Mouse (Mus musculus): ENCODE data around the gene Zic5.
"Not testable (repeated sequence)": the region's sequence is repeated elsewhere in the genome, so short reads cannot be mapped to it uniquely, and the experiment has no call there.

Zic5 gene

DNA sequence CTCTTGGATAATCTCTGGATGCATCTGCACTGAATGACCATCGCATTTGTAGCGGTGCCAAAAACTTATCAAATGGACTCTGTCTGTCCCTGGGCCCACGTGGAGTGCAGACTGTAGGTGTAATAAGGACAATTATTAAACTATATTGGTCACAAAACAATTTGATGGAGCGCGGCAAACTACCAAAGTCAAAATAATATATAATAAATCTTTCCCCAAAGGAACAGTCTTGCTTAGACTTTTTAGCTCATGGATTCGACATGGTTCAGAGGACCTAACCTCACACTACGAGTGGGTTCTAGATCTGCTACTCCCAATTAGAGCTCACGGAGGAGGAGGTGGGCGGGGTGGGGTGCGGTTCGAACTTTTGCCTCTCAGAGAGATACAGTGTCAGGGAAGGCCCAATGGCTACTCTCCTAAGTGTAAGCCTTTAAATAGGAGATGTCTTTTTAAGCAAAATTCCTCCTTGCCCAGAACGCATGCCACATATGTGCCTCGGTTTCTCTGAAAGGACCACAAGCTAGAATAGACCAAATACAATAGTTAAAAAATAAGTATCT is 534 bp upstream of the Zic5 start:
- no peak for DNase-seq (ENCODE audit: extremely low read depth, low read depth, low spot score)

DNA sequence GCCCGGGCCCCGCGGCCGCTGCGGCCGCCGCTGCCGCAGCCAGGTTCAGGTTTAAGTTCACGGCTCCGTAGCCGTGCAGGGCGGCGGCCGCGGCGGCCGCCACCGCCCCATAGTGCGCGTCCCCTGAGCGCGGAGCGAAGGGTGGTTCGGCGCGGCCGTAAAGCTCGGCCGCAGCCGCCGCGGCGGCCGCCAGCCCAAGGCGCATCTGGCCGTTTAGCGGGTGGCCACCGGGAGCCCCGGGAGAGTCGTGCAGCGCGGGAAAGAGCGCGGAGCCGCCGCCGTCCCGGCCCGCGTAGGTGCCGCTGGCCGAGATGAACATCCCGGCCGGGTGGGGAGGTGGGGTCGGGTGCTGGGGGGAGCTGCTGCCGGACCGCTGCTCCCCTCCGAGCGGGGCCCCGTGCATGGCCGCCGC is 1.1 kb downstream of the Zic5 start:
- DNase-seq (ENCODE audit: extremely low read depth, low read depth, low spot score), result no peak

DNA sequence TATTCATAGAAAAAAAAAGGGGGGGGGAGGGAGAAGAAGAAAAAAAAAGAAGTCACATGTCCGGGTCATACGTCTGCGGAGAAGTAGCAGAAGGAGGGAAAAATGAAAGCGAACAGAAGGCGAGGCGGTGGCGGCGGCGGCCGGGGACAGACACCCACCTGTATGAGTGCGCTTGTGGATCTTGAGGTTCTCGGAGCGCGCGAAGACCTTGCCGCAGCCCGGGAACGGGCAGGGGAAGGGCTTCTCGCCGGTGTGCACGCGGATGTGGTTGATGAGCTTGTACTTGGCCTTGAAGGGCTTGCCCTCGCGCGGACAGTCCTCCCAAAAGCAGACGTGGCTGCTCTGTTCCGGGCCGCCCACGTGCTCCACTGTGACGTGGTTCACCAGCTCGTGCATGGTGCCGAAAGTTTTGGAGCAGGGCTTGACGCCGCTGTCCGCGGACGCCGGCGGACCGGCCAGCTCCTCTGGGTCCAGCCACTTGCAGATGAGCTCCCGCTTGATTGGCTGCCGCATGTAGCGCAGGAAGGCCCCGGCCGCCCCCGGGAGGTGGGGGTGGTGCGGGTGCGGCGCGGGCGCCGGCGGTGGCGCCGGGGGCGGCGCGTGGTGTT is 1.6 kb downstream of the Zic5 start:
- not testable (repeated sequence) for DNase-seq (ENCODE audit: extremely low read depth, low read depth, low spot score)

DNA sequence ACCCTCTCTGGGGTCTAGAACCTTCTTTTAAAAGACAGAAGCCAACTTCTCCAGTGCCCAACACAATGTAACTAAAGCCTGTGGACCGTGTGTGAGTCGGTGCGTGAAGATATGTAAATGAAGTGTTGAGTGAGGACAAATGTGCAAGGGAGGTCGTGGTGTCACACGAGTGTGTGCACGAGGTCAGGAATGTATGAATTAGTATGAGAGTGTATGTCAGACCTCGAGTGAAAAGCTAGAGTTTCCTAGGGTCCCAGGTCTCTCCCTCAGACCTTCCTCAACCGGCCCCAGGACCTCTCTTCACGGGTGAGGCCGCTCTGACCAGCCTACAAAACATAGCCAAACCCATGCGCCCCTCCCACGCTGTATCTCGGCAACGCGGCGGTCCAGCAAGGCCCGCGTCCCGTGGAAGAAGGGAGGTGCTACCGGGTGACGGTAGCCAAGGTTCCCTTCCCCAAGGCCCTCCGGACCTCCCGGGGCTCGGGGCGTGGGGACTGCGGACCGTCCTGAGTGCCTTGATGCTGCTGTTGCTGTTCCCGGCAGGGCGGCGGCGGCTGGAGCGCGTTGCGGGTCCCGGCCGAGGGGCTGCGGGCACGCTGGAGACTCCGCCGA is 2.3 kb downstream of the Zic5 start:
- no peak for DNase-seq (ENCODE audit: extremely low read depth, low read depth, low spot score)

DNA sequence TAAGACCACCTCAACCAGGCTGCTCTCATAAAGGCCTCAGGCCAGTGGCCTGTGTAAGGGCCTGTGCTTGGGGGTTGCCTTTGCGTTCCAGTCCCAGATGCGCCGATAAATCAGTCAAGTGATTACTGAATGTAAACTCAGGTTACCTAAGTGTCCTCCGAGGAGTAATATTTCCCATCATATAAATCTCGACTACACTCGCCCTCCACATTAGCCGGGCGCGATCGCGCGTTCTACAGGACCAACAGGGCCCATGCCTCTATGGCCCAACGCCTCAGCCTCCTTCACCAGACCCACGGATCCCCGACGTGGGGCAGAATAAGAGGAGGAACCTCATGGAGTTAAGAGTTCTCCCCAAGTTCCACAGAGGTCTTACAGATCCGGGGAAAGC is 2.8 kb downstream of the Zic5 start:
- no peak for DNase-seq (ENCODE audit: extremely low read depth, low read depth, low spot score)

DNA sequence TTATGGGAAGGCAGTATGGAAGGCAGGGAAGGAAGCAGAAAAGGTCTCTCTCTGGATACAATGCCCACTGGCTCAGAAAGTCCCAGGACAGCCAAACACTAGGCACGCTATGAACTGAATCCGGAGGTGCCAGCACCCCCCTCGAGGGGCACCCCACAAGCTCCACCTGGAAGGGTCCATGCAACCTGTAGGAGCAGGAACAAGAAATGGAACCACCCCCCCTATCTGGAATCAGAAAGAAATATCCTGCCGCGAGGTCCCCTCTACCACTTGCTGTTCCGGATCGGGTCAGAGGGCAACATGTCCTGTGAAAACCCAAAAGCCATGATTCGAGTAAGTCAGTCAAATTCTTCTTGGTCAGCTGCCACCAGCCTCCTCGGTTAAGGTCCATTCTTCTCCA is 3.5 kb downstream of the Zic5 start:
- no peak for DNase-seq (ENCODE audit: extremely low read depth, low read depth, low spot score)

DNA sequence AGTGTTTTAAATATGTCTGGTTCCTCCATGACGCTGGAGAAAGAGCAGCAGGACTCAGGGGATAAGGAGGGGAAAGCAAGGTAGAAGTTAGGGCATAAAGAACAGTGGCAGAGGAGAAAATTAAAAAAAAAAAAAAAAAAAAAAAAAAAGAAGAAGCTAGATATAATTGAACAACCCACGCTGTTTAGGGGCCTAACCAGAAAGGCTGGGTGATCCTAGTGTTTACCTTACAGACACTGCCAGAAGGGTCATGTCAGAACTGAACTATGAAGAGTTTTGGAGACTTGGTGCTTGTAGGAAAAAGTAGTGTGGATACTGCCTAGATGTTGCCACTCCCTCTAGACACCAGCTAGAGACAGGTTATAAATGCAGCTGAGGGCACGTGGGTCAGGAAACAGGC is 4.0 kb downstream of the Zic5 start:
- no peak for DNase-seq (ENCODE audit: extremely low read depth, low read depth, low spot score)

DNA sequence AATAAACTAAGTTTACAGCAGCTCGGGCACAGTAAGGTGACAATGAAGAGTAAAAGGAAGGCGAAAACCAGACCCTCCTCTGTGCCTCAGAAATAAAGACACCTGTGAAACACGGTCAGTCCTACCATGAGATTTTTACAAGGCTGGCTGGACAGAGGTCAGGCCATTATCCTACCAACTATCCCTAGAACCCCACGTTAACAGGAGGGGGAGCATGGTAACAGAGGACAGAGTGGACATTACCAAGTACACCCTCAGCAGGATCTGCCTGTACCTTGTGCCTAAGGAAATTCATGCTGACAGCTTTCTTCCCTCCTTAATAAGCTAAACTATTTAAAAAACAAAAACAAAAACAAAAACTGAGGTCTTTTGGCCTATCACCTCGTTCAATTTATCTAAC is 5.3 kb downstream of the Zic5 start:
- no peak for DNase-seq (ENCODE audit: extremely low read depth, low read depth, low spot score)

DNA sequence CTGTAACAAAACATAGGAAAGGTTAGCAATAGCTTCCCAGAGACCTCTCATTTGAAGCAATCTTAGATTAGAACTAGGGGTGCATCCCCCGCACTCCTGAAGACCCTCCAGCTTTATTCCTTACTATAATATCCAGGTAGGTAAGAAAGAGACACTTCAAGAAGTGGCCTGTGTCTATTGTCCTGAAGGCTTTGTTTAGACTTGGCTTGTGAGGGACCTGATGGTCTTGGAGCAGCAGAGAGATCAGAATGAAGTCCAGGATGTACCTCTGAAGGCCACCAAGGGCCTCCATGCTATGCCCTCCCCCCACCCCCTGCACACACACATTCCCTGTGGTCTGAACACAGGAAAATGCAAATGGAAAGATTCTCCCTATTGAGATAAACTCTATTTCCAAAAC is 5.7 kb downstream of the Zic5 start:
- DNase-seq (ENCODE audit: extremely low read depth, low read depth, low spot score), result no peak

DNA sequence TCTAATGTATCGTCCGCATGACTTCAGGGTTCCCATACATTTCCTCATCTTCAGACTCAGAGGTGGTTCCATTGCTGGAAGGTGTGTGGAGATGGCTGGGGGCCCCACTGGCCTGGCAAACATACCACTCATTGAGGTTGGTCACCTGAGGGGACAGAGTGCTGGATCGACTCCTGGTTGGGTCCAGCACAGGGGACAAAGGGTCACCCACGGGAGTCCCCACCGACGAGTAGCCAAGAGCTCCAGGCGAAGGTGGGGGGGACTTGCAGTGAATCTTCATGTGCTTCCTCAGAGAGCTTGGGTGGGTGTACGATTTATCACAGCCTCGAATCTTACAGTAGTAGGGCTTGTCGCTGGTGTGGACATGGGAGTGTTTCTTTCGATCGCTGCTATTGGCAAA is 6.1 kb downstream of the Zic5 start:
- DNase-seq (ENCODE audit: extremely low read depth, low read depth, low spot score), result not testable (repeated sequence)

DNA sequence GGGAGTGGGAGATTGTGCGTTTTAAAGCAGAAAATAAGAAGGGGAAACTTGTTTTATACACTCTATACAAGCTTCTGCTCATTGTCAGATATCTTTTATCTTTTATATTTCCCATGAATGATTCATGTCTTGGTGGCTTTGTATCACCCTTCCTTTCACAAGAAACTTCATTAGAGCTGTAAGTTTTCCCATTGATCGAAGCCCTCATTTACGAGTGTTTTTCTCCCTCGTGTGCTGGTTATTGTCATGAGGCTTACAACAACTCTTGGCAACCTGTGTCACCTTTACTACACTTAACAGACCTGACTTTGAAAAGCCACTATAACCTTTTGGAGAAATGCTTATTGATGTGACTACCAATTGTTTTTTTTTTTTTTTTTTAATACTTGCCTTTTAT is 9.9 kb downstream of the Zic5 start:
- no peak for DNase-seq (ENCODE audit: extremely low read depth, low read depth, low spot score)

DNA sequence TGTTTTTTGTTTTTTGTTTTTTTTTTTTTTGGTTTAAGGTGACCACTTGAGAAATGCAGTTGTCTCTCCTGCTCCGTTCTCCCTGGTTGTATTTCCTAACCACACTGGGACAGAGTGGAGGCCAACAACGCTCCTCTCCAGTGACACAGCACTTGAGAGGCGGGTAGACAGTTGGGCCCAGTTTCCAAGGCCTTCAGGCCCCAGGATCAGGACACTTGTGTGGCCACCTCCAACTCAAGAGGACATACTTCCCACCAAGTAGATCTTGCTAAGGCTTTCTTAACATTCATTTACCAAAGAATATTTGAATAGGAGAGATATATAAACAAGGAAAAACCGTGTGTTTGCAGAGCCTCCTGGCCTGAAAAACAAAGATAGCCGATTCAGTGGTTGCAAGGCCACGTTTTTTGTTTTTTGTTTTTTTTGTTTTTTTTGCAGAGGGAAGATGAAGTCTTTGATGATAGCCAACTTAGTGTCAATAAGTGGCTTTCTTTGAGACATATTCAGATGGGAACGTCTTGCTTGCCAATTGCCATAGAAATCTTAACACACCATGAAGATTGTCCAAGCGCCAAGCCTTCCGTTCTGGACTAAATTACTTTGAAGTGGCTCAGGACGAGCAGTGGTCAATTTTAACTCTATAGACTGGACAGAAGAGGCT is 10.4 kb downstream of the Zic5 start:
- no peak for DNase-seq (ENCODE audit: extremely low read depth, low read depth, low spot score)

DNA sequence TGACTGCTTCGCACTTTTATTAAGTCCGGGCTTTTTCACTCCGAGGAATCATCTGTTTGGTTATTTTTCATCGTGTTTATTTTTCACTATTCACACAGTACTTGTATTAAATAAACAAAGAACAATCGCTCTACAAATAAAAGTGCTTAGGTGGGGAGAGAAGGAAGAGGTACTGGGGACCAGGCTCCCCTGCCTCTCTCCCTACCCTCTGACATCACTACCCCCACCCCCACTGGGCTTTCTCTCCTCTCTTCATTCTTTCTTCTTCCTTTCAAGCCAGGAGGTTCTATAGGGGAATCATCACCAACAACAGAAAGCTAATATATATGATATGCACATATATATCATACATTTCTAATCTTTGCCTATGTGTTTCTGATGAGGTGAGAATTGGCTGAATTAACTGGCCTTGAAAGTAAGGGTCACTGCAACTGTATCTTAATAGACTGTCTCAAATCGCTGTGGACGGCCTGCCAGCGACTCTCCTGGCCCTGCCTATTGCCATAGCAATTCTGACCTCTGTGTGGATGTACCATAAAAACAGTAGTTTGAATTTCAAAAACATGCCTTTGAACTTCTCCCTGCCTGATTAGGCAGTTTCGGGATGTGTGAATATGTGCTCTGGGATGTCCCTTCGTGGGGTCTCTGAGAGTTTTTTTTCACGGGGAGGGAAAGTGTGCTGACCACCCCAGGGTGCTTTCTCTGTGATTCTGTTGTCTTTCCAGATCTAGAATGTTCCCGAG is 11.3 kb downstream of the Zic5 start:
- no peak for DNase-seq (ENCODE audit: extremely low read depth, low read depth, low spot score)

DNA sequence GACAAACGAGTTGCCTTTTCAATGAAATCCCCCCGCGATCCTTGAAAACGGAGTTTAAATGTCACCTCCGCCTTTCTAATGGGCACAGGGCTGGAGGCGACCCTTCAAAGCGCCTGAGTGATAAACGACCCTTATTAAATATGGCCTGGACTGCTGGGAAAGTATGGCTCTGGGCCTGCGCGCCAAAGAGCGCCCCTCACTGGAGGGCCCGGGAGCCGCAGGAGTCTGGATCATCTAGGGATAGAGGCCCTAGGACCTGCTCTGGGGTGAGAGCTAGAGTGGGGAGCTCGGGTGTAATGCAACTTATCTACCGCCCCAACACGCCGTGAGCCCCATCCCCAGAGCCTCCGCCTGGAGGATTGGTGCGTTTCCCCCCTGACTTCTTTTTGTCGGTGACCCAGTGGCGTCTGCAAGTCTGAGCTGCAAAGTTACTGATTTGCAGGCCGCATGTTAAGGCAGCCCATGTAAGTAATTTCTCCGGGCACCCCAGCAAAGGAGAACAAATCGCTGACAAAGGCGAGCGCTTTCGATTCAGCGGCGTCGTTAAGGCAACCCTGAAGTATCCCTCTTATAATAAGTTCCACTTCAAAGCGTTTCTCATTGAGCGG is 12.0 kb downstream of the Zic5 start:
- DNase-seq (ENCODE audit: extremely low read depth, low read depth, low spot score), result no peak

DNA sequence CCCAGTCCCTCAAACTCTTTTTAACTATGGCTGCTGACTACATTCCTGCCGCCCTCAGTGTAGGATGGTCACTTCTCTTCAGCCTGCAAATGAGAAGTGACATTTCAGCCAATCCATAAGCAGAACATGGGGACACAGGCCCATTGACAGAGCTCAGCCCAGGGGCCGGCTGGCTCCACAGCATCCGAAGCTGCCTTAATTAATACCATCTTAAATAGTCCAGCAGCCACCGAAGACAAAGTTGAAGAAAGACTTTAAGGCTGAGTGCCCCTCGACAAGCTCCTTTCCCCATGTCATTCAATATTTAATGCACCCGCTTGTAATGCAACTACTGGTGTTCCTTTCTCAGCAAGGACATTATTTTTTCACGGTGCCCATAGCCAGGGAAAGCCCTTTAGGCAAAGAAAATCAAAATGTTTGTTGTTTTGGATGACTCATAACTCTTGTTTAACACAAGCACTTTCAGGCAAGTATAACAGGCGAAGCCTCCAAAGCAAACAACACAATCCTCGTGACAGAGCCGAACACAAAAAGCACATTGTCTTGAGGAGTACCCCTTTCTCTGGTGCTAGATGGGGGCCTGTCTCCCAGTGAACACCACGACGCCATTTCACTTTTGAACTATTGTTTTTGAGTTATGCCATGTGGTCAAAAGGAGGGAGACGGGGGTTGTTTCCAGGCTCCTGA is 12.6 kb downstream of the Zic5 start:
- no peak for DNase-seq (ENCODE audit: extremely low read depth, low read depth, low spot score)

DNA sequence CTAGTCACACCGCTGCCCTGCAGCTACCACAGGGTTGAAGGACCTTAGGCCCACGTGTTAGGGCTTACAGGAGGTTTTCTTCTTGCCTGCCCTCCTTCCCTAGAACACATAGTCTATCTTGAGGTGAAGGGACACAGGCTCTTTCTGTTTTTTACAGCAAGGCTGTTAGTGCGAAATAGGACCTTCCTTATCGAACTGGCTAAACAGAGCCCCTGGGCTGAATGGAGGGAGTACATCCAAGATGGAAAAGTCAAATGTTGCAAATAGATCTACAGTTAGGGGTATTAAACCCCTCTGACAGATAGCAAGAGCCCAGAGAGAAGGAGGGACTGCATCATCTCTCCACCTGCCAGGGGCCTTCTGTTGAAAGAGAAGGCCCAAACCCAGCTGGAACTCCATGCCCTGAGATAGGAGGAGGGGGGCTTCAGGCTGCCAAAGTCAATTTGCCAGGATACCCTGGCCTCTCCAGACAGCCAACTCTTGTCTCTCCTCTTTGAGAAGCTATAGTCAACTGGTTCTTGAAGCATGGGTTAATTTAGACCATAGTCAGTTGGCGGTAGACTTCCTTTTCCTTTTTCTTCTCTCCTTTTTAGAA is 13.8 kb downstream of the Zic5 start:
- DNase-seq (ENCODE audit: extremely low read depth, low read depth, low spot score), result no peak

DNA sequence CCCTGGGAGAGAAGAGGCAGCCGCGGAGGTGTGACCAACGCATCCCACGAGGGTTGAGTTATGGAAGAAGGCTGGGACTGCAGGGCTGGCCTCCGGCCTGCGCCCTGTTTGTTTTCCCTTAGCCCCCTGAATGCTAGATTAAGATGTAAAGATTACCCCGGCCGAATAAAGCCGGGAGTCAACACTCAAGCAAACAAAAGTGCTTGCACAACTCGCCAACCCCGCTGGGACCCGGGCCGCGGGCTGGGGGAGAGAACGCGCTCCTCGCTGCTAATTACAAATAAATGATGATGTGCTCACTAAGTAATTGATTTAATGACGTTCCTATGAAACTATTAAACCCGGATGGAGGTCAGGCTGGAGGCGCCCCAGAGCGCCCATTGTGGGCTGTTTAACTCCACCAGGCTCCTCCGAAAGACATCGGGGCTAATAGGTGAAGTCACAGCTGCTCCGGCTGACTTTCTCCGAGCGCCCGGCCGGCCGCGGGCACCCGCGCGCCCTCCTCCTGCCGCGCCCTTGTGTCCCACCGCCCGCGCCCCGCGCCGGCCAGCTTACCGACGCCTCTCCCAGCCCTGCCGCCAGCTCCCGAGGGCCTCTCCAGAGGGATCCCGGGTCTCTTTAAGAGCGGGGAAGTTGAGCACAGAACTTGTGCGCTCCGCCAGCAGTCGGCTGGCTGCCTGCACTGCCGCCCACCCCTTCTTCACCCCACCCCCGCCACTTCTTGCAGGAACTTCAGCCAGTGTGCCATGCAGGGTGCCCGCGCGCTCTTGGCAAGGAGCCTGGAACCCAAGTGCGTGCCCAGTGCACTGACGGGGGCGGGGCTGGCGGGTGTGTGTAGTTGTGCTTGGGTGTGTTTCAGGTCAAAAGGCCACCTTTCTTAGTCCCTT is 14.7 kb downstream of the Zic5 start, which contains the start of gene Gm5089:
TSS of gene Gm5089 (minus strand) at position 620 of the 887 bp plus-strand sequence.
- no peak for DNase-seq (ENCODE audit: extremely low read depth, low read depth, low spot score)

DNA sequence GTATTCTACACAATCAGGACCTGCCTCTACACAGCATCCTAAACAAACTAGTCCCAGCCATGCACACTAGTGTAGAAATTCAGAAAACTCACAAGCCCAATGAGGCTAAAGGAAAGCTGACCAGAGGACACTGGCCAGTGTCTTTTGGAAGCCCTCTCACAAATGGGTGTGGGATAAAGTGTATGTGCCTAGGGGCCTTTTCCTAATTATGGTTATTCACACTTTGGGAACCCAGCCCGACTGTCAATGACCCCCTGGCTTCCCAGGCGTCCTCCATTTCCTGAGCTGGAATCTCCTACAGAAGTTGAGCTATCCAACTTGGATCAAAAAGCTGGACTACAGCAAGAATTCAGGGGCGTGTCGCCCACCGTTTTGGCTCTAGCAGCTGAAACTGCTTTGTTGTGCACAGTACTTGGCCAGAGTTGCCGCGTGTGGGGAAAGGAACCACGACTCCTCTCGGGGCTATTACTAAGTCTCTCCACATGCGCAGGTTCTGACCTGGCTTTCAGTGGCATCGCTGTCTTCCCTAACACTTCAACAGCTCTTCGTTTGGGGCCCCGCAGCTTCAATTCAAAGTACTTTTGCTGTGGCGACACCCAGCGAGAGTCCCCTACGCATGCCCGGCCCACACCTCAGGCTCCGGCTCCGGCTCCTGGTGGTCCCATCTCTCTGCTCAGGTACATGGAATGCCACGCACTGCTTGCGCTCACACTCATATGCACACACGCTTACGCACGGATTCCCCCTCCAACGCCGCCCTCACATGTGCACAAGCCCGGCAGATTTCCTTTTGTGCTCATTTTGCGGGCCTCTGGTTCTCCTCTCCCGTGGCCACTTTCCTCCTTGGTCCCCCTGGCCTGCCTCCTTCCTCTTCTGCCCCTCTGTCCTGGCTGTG is 15.6 kb downstream of the Zic5 start:
- no peak for DNase-seq (ENCODE audit: extremely low read depth, low read depth, low spot score)

Data from fat pad, adult 2 months (tissue).